Comparison of ENCODE assay signal across 23 mouse cellular contexts in the genomic region with DNA sequence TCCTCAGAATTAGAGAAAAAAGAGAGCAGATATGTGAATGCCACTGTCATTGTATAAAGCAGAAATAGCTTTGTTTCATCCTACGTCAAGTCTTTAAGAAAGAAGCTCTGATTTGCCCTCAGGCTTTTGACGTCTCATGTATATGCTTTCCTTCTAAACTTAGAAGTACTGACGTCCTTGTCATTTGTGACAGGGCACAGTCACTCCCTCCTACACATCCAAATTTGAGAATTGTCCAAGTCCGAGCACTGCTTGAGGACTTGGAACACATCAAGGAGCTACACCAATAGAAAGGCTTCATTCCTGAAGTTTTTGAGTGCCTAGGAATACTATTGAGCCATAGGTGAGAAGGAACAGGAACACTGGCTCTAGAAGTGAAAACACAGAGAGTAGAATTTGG.
"Had no signal": no experiment of that assay in that cellular context is flagged by ENCODE, and none has a peak within 500 bp of the region (broad histone marks: within the 10 kb centered on the region; RNA-seq: fewer than 3 reads in every experiment).

No protein-coding gene starts in this region.

- H3K27me3 ChIP-seq: limb, embryonic 13.5 days; liver, embryonic 12.5 days; liver, embryonic 15.5 days; lung, embryonic 15.5 days; megakaryocyte, embryonic 14.5 days; midbrain, embryonic 13.5 days had no signal

- H3K36me3 ChIP-seq: limb, embryonic 10.5 days; limb, embryonic 13.5 days; liver, embryonic 12.5 days; liver, embryonic 15.5 days; lung, embryonic 15.5 days; midbrain, embryonic 10.5 days; midbrain, embryonic 13.5 days had no signal

- H3K4me2 ChIP-seq: limb, embryonic 13.5 days; liver, embryonic 12.5 days; liver, embryonic 15.5 days; lung, embryonic 15.5 days; midbrain, embryonic 13.5 days had no signal

- H3K27ac ChIP-seq: kidney, postnatal 0 days; layer of hippocampus, adult 2 months; limb, embryonic 10.5 days; limb, embryonic 13.5 days; liver, embryonic 12.5 days; liver, embryonic 15.5 days; lung, embryonic 15.5 days; midbrain, embryonic 10.5 days; midbrain, embryonic 13.5 days had no signal

- H3K4me1 ChIP-seq: liver, embryonic 12.5 days; liver, embryonic 15.5 days; lung, embryonic 15.5 days; megakaryocyte, embryonic 14.5 days had no signal

- ATAC-seq: liver, embryonic 12.5 days; midbrain, embryonic 13.5 days; midbrain, embryonic 16.5 days had no signal

- H3K9me3 ChIP-seq: limb, embryonic 10.5 days; limb, embryonic 13.5 days; liver, embryonic 12.5 days; liver, embryonic 15.5 days; lung, embryonic 15.5 days; megakaryocyte, embryonic 14.5 days; midbrain, embryonic 10.5 days; midbrain, embryonic 13.5 days had no signal

- H3K4me3 ChIP-seq: layer of hippocampus, adult 2 months; limb, embryonic 10.5 days; limb, embryonic 13.5 days; liver, embryonic 12.5 days; liver, embryonic 15.5 days; lung, embryonic 15.5 days; megakaryocyte, embryonic 14.5 days; midbrain, embryonic 10.5 days; midbrain, embryonic 13.5 days; myocyte had no signal

- H3K9ac ChIP-seq: limb, embryonic 13.5 days; liver, embryonic 12.5 days; liver, embryonic 15.5 days; lung, embryonic 15.5 days; midbrain, embryonic 13.5 days had no signal

- DNase-seq: kidney, postnatal 25 days; layer of hippocampus, adult 9-11 months; liver; lung, adult 18-20 months; lung, postnatal 10 days; lung, postnatal 36 days; right cerebral cortex, postnatal 14 days; spleen, adult 18-20 months; thymus, adult 2 months; thymus, postnatal 14 days; thymus, postnatal 4 days had no signal
